Mouse (Mus musculus) brain, embryonic 14.5 days (tissue): ENCODE results near the gene Vwa3b.

ENCODE experiments used
- CTCF ChIP-seq: fragments of 200-500 bp; IDR thresholded peaks from 2 replicates; pipeline ENCODE4 v1.5.1; 2012; ENCODE audit warnings: inconsistent platforms, mild to moderate bottlenecking, moderate library complexity, borderline replicate concordance; ENCODE audit not compliant: insufficient read depth, insufficient read length; ENCODE audit errors: extremely low read depth
- POLR2A ChIP-seq: fragments of 200-500 bp; IDR thresholded peaks from 2 replicates; pipeline ENCODE4 v1.6.1; 2012; ENCODE audit warnings: mild to moderate bottlenecking, inconsistent platforms, borderline replicate concordance; ENCODE audit not compliant: poor library complexity, insufficient read depth, insufficient read length, severe bottlenecking; ENCODE audit errors: extremely low read depth

GRCm38 (mm10) chr1:37060856-37061255 is 34.5 kb downstream of the Vwa3b start:
- TF ChIP-seq POLR2A: no peak
- TF ChIP-seq CTCF: no peak
